Mouse (Mus musculus): ENCODE measurements around the gene Mylk2. TPM values are rescaled to one million over a fixed set of nuclear protein-coding genes. Genes with fewer than 3 reads are reported as not detected.

Mylk2 gene
- polyA plus RNA-seq, 1 experiment from 2014 or later: 0.06 TPM

DNA sequence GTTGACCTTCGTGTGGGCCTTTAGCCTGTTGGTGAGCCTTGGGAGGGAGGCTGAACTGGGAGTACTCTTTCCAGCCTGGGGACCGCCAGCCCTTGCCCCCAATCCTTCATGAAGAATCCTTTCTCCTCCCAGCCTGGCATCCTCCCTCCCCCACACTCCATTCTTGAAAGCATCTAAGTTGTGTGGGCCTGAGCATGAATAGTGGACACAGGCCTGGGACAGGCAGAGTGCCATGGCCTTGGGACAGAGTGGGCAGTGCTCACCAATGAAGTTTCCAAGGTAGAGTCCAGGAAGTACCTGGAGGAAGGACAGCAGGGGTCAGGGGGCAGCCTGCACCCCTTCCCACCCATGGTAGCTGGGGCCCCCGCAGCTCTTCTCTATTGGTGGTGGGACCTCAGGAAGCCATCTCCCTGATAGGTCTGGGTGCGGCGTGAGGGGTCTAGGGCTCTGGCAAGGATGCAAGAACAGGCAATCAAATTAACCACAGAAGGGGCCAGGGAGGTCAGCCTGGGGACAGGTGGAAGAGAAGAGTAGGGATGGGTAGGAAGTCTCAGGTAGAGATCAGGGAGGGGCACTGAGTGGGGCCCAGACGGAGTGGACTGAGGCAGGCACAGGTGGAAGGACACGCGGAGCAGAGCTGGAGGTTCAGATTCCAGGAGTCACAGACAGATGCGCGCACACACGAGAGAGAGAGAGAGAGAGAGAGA is 39.4 kb downstream of the Mylk2 start:
- Histone ChIP-seq H3K4me1 (0 out of 2 replicates have a peak, but pooled peaks cover 7% of the 10 kb centered on the region), H3K9me3 (no peaks in the 10 kb centered on the region), H3K4me2 (replicated peaks) (peak overlapping the region; percentile 82), H3K27me3 (peaks cover 62% of the 10 kb centered on the region), H3K36me3 (no peaks in the 10 kb centered on the region), H3K9ac (no peak overlapping the region), H3K4me3 (peak overlapping the region; percentile 63), H3K27ac (no peak overlapping the region)
- ATAC-seq (ENCODE audit: insufficient number of reproducible peaks, insufficient read depth, low FRiP score, low TSS enrichment): no peak
- WGBS: 34% methylated on average over 11 of the region's 11 CpGs

DNA sequence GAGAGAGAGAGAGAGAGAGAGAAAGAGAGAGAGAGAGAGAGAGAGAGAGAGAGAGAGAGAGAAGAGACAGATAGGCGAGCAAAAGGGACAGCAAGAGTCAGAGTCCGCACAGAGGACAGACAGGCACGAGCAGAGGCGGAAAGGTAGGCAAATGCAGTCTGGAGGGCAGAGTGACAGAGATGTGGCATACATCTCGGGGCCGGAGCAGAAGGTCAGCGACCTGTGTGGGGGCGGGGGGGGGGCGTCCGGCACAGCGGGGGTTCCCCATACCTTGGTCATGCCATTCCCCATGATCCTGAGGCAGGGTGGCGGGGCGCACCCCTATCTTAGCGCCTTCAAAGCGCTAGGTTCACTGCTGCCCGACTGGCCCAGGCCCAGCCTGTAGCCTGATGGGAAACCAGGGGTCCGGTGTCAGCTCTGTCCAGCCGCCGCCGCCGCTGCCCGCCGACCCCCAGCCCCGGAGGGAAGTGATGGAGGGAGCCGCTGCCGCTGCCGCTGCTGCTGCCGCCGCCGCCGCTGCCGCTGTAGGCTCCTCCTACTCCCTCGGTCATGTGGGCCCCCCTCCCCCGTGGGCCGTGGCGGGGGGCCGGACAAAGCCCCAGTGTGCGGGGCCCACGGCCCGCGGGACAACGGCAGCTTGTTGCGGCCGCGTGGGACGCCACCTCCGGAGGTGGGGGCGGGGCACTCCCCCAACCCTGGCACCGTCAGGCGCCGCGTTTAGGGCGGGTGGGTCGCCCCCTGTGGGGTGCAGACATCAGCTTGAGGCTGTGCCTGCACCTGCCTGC is 40.1 kb downstream of the Mylk2 start, which contains the start of gene Dusp15:
Dusp15 (minus strand) TSS at position 634 of the 785 bp plus-strand sequence.
- WGBS: under 1% methylated on average over 49 of the region's 54 CpGs
- no peak within 1 kb of the TSS for H3K27ac ChIP-seq
- H3K9me3 ChIP-seq: no peaks in the 10 kb centered on the region
- H3K4me1 ChIP-seq: 0 out of 2 replicates have a peak, but pooled peaks cover 7% of the 10 kb centered on the region
- peak within 1 kb of the TSS; percentile 82 for H3K4me2 ChIP-seq (replicated peaks)
- H3K36me3 ChIP-seq: no peaks in the 10 kb centered on the region
- peak within 1 kb of the TSS; percentile 63 for H3K4me3 ChIP-seq
- ATAC-seq (ENCODE audit: insufficient number of reproducible peaks, insufficient read depth, low FRiP score, low TSS enrichment): peak; percentile 43; the same call in 1 of the 2 replicates
- H3K9ac ChIP-seq: peak within 1 kb of the TSS; percentile 64
- H3K27me3 ChIP-seq: peaks cover 58% of the 10 kb centered on the region

DNA sequence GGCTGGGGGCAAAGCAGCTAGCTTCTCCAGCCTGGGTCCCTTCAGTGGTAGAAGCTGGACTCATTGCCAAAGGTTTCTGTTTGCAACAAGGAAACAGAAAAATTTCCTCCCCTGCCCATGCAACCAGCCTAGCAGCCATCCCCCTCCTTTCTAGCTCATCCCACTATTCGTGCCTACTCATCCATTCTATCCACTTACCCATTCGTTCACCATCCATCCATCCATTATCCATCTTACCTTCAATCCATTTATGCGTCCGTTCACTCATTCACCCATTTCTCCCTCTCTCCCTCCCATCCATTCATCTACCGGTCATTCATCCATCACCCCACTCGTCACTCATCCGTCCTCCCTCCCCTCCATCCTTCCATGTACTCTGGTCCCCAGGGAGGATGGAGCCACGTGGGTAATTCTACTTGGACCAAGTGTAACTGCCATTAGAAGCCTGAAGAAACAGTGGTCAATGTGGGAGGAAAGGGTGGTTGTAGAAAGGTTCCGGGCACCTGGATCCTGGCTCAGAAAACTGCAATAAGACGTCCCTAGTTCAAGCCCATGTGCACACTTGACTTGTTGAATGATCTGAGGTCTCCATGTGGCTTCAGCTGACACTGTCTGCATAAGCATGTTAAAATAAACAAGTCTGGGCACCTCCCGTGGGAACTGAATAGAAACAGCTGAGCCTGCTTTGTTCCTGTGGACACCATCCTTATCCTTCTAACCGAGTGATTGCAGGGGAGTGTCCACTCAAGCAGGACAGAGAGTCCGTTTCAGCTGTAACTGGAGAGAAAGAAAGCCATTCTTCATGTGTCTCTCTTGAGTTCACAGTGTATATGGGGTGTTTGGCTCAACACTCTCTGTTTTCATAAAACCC is 40.9 kb downstream of the Mylk2 start:
- 0 out of 2 replicates have a peak, but pooled peaks cover 7% of the 10 kb centered on the region for H3K4me1 ChIP-seq
- H3K9ac ChIP-seq: peak overlapping the region; percentile 64; the same call in 1 of the 2 replicates
- peak overlapping the region; percentile 82 for H3K4me2 ChIP-seq (replicated peaks)
- H3K27me3 ChIP-seq: peaks cover 54% of the 10 kb centered on the region
- H3K9me3 ChIP-seq: no peaks in the 10 kb centered on the region
- H3K4me3 ChIP-seq: peak overlapping the region; percentile 63
- 18% methylated on average over 13 of the region's 13 CpGs for WGBS
- no peak for ATAC-seq (ENCODE audit: insufficient number of reproducible peaks, insufficient read depth, low FRiP score, low TSS enrichment)
- H3K27ac ChIP-seq: no peak overlapping the region
- no peaks in the 10 kb centered on the region for H3K36me3 ChIP-seq

DNA sequence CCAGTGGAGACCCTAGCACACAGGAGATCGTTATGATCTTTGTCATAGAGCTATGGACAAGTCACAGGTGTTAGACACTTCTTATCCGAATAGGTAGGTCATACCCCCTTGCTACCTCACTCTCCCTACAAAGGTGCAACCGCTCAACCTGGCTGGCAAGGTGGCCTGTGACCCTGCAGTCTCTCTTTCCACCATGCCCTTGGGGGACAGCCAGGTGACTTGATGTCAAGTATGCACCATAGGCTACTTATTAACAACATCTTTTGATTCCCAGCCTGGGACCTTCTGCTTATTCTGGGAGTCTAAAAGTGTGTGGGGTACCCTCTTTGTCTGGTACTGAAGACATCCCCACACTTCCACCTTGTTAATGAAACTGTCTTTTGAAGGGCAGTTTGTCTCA is 47.0 kb downstream of the Mylk2 start:
- Histone ChIP-seq H3K4me2 (replicated peaks) (no peak overlapping the region), H3K9me3 (no peaks in the 10 kb centered on the region), H3K9ac (no peak overlapping the region), H3K4me1 (no peaks in the 10 kb centered on the region; the same call in 1 of the 2 replicates), H3K36me3 (no peaks in the 10 kb centered on the region), H3K4me3 (no peak overlapping the region), H3K27me3 (0 out of 2 replicates have a peak, but pooled peaks cover 10% of the 10 kb centered on the region), H3K27ac (no peak overlapping the region)
- 69% methylated on average over 3 of the region's 3 CpGs for WGBS
- ATAC-seq (ENCODE audit: insufficient number of reproducible peaks, insufficient read depth, low FRiP score, low TSS enrichment): no peak

DNA sequence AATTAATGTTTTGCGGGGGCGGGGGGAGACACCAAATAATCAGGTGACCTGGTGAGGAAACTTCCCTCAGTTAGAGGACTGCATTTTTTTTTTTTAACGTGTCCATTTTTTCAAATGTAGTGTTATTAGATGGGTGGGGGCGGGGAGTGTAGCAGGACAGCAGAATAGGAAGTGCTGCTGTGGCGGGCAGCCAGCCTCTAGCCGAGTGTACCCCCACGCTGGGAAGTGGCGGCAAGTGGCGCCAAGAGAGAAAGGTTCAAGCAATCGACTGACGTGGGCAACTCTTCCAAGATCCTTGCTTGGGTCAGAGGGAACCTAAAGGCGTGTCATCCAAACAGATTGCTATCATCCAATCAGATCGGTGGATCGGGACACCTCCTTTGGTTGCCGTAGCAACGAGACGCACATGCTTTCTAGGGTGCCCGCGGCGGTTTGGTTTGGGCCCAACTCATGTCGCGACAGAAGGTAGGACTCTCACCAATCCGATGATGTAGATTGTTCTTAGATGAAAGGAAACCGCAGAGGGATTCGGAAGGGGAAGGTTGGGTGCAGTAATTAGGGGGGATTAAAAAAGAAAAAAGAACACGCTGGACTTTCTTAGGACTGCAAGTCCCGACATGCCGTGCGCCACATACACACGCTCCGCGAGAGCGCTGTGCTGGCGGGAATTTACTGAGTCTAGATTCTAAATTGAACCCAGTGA is 51.1 kb downstream of the Mylk2 start, which contains the start of gene Ttll9:
Ttll9 (plus strand) TSS at position 395 of the 703 bp plus-strand sequence.
- 3% methylated on average over 34 of the region's 34 CpGs for WGBS

DNA sequence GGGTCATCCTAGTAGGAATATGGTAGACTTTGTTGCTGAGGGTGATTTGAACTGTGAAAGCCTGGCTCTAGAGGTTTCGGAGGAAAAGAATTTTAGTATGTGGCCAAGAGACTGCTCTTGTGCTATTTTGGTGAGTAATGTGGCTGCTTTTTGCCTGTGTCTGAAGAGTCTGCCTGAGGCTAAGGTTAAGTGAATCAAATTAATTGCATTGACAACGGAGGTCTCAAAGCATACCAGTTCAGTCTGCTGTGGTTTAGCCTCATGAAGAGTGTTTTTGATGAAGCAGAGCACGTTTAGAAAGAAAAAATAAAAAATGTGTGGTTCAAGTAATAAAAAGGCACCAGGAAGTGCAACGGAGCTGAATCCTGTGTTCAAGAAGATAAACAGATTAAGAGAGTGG is 54.4 kb downstream of the Mylk2 start:
- Histone ChIP-seq H3K27ac (no peak overlapping the region), H3K9ac (no peak overlapping the region), H3K9me3 (no peaks in the 10 kb centered on the region), H3K4me1 (no peaks in the 10 kb centered on the region; the same call in 1 of the 2 replicates), H3K27me3 (no peaks in the 10 kb centered on the region), H3K4me3 (no peak overlapping the region), H3K4me2 (replicated peaks) (no peak overlapping the region), H3K36me3 (no peaks in the 10 kb centered on the region)
- 53% methylated on average over 4 of the region's 4 CpGs for WGBS
- ATAC-seq (ENCODE audit: insufficient number of reproducible peaks, insufficient read depth, low FRiP score, low TSS enrichment): no peak

More for the DNA sequence above, 51.1 kb downstream of the Mylk2 start, which contains the start of gene Ttll9:
- Histone ChIP-seq H3K4me2 (replicated peaks) (peak within 1 kb of the TSS; percentile 62), H3K27ac (no peak within 1 kb of the TSS), H3K9ac (peak within 1 kb of the TSS; percentile 54), H3K4me1 (no peaks in the 10 kb centered on the region; the same call in 1 of the 2 replicates), H3K27me3 (0 out of 2 replicates have a peak, but pooled peaks cover 1% of the 10 kb centered on the region), H3K9me3 (no peaks in the 10 kb centered on the region), H3K4me3 (peak within 1 kb of the TSS; percentile 45), H3K36me3 (no peaks in the 10 kb centered on the region)
- ATAC-seq (ENCODE audit: insufficient number of reproducible peaks, insufficient read depth, low FRiP score, low TSS enrichment): peak; percentile 87

Small RNA genes lying within 50 kb of the gene (microRNA-seq; reads per million reads assigned to microRNA genes)
- gene Mir5622: 0.73 reads per million

Other genes starting within 250 kb of the Mylk2 start
- gene H13, start 241.9 kb upstream of the Mylk2 start, polyA plus RNA-seq (2016; fragmentation: Nextera tagmentation; extraction: Ambion mirVana): 129 and 131 TPM in 2 replicates
- 36.4 and 38.9 TPM in 2 replicates for gene Mcts2, start 224.3 kb upstream of the Mylk2 start, polyA plus RNA-seq (2016; fragmentation: Nextera tagmentation; extraction: Ambion mirVana)
- gene Id1, start 175.1 kb upstream of the Mylk2 start, polyA plus RNA-seq (2016; fragmentation: Nextera tagmentation; extraction: Ambion mirVana): 168 and 170 TPM in 2 replicates
- 14.3 and 14.5 TPM in 2 replicates for gene Cox4i2, start 157.2 kb upstream of the Mylk2 start, polyA plus RNA-seq (2016; fragmentation: Nextera tagmentation; extraction: Ambion mirVana)
- 104 and 105 TPM in 2 replicates for gene Bcl2l1, start 79.6 kb upstream of the Mylk2 start, polyA plus RNA-seq (2016; fragmentation: Nextera tagmentation; extraction: Ambion mirVana)
- gene Tpx2, start 63.4 kb upstream of the Mylk2 start, polyA plus RNA-seq (2016; fragmentation: Nextera tagmentation; extraction: Ambion mirVana): 92.4 and 106 TPM in 2 replicates
- 0.80 and 0.84 TPM in 2 replicates for gene Foxs1, start 21.9 kb downstream of the Mylk2 start, polyA plus RNA-seq (2016; fragmentation: Nextera tagmentation; extraction: Ambion mirVana)
- 0.90 and 1.4 TPM in 2 replicates for gene Dusp15, start 40.3 kb downstream of the Mylk2 start, polyA plus RNA-seq (2016; fragmentation: Nextera tagmentation; extraction: Ambion mirVana)
- gene Ttll9, start 51.1 kb downstream of the Mylk2 start, polyA plus RNA-seq (2016; fragmentation: Nextera tagmentation; extraction: Ambion mirVana): 0.50 and 0.97 TPM in 2 replicates
- gene Pdrg1, start 104.1 kb downstream of the Mylk2 start, polyA plus RNA-seq (2016; fragmentation: Nextera tagmentation; extraction: Ambion mirVana): 121 and 123 TPM in 2 replicates
- 0.33 and 0.61 TPM in 2 replicates for gene Xkr7, start 120.5 kb downstream of the Mylk2 start, polyA plus RNA-seq (2016; fragmentation: Nextera tagmentation; extraction: Ambion mirVana)
- 2.6 and 4.3 TPM in 2 replicates for gene Ccm2l, start 154.6 kb downstream of the Mylk2 start, polyA plus RNA-seq (2016; fragmentation: Nextera tagmentation; extraction: Ambion mirVana)
- 4.0 and 4.2 TPM in 2 replicates for gene Hck, start 197.1 kb downstream of the Mylk2 start, polyA plus RNA-seq (2016; fragmentation: Nextera tagmentation; extraction: Ambion mirVana)
- 82.9 and 88.1 TPM in 2 replicates for gene Tm9sf4, start 250.0 kb downstream of the Mylk2 start, polyA plus RNA-seq (2016; fragmentation: Nextera tagmentation; extraction: Ambion mirVana)

All from embryonic facial prominence, embryonic 12.5 days (tissue).